Mouse (Mus musculus) G1E-ER4 (cell line): ENCODE results near the gene Mvb12a. TPM values are rescaled to one million over a fixed set of nuclear protein-coding genes. Genes with fewer than 3 reads are reported as not detected.

Experiments used
- GATA1 ChIP-seq: IDR thresholded peaks from one replicate; pipeline ENCODE4 v1.8.0; 2012; ENCODE audit warnings: low read length, inconsistent platforms
- polyA plus RNA-seq: library from polyadenylated mRNA; stranded (reverse); fragments of >175 nt; gene quantifications from 2 replicates; pipeline ENCODE4 v1.2.3, GENCODE M21; 2012

Mvb12a gene
- polyA plus RNA-seq, 1 experiment, result 147 TPM

GRCm38 (mm10) chr8:71558071-71558957 lies 15.6 kb downstream of the Mvb12a start, which contains the start of gene Tmem221:
Gene Tmem221 (minus strand): TSS chr8:71558871.
- no peak for TF ChIP-seq GATA1

GRCm38 (mm10) chr8:71558958-71559690 lies 16.4 kb downstream of the Mvb12a start:
- no peak for TF ChIP-seq GATA1

GRCm38 (mm10) chr8:71560071-71560470 lies 17.3 kb downstream of the Mvb12a start:
- TF ChIP-seq GATA1, result no peak

- TF ChIP-seq GATA1, result no peak
Observed at GRCm38 (mm10) chr8:71560765-71561164, 18.0 kb downstream of the Mvb12a start.

- TF ChIP-seq GATA1, result no peak
Observed at GRCm38 (mm10) chr8:71561401-71561800, 18.7 kb downstream of the Mvb12a start.

- no peak for TF ChIP-seq GATA1
Observed at GRCm38 (mm10) chr8:71562751-71563150, 20.0 kb downstream of the Mvb12a start.

GRCm38 (mm10) chr8:71563992-71564391 lies 21.3 kb downstream of the Mvb12a start:
- TF ChIP-seq GATA1, result no peak

GRCm38 (mm10) chr8:71566501-71566900 lies 23.8 kb downstream of the Mvb12a start, which contains the start of gene Nxnl1:
Gene Nxnl1 (minus strand): TSS chr8:71566601.
- no peak for TF ChIP-seq GATA1

GRCm38 (mm10) chr8:71567587-71567986 lies 24.9 kb downstream of the Mvb12a start:
- no peak for TF ChIP-seq GATA1

GRCm38 (mm10) chr8:71568387-71568937 lies 25.7 kb downstream of the Mvb12a start, which contains the start of gene Slc27a1:
Gene Slc27a1 (plus strand): TSS chr8:71568882.
- no peak for TF ChIP-seq GATA1

- no peak for TF ChIP-seq GATA1
Observed at GRCm38 (mm10) chr8:71568941-71569340, 26.2 kb downstream of the Mvb12a start.

- TF ChIP-seq GATA1, result no peak
Observed at GRCm38 (mm10) chr8:71569366-71570290, 26.9 kb downstream of the Mvb12a start.

GRCm38 (mm10) chr8:71570291-71570954 lies 27.7 kb downstream of the Mvb12a start:
- no peak for TF ChIP-seq GATA1

- TF ChIP-seq GATA1, result no peak
Observed at GRCm38 (mm10) chr8:71572077-71572476, 29.4 kb downstream of the Mvb12a start.
